Mouse (Mus musculus) right cerebral cortex, postnatal 36 days (tissue): ENCODE results near the gene Cyfip1.

ENCODE experiments used
- DNase-seq, 2 experiments: peaks; one replicate each; pipeline ENCODE4 v3.0.0; 2022; ENCODE audit warnings: low spot score in 2 of 2, mixed read lengths in 1 of 2

Gene Cyfip1

DNA sequence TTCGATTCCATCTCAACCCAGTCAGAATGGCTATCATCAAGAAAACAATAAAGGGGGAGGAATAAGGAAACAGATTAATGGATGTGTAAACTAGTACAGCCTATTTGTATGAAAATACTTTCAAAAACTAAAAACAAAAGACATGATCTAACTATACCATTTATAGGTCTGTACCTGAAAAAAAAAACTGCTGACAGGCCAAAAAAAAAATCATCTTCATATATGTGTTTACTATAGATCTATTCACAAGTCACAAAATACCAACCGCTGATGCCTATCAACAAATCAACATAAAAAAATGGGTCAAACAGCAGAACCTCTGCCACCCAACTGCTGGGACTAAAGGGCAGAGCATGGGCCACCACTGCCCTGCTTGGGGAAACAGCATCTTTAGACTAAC, 114.5 kb downstream of the Cyfip1 start:
- DNase-seq, result no peak

DNA sequence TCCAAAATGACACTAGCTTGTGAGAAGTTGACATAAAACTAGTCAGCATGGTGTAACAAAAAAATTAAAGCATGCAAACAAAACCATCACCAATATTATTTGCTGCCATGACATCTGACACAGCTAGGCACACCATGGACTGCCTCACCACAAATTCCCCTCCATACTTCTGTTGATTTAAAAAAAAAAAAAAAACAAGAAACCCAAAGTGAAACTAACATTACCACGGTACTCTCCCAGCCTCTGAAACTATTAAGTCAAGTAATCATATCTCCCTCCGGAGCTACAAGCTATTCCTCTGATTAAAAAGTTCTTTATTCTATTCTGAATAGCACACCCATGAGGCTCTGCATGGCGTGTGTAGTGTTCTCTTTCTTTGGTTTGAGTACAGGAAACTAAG, 115.6 kb downstream of the Cyfip1 start:
- no peak for DNase-seq

DNA sequence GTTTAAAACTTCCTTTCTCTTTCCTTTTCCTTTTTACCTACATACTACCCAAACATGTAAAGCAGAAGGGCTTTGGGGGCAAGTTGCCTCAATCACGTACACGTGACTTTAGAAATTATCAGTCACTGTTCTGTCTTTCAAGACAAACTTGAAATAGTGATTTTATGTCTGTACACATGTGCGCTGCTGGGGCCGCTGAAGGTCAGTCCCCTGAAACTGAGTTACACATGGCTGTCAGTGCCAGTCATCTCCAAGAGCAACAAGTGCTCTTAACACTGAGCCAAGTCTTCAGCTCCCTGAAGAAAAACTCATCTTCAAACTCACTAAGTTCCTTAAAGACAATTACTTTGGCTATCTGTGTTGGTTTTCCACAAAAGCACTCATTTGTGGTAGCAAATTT, 116.4 kb downstream of the Cyfip1 start:
- no peak for DNase-seq

DNA sequence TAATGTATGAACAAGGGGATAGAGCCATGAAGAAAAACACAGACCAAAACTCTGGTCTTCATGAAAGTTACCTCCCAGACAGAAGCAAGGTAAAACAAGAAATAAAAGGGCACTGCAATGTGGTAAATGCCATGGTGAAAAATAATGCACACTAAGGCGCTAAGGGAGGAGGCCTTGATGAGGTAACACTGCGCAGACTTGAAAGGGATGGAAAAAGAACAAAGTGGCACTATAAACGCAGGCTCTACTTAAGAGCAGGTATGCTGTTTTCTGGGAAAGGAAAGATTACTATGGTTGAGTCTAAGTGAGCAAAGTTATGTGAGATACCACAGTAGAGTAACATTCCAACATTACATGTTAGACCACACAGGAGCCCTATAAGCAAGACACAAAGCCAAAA, 118.3 kb downstream of the Cyfip1 start:
- no peak for DNase-seq

DNA sequence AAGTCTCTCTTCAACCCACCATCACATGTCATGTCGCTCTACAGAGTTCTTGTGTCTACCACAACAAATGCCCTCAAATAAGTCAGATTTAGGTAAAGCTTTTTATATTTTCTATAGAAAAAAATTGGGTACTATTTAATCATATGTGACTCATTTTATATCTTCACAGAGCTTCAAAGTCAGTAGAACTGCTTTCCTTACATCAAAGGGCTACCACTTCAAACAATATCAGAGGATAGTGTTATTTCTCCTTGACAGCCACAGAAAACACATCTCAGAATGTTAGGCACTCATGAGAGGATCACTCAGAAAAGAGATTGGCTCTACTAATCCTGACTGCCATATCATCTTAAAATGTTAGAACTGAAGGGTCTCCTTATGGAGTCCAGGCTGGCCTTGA, 119.0 kb downstream of the Cyfip1 start:
- DNase-seq, result no peak

DNA sequence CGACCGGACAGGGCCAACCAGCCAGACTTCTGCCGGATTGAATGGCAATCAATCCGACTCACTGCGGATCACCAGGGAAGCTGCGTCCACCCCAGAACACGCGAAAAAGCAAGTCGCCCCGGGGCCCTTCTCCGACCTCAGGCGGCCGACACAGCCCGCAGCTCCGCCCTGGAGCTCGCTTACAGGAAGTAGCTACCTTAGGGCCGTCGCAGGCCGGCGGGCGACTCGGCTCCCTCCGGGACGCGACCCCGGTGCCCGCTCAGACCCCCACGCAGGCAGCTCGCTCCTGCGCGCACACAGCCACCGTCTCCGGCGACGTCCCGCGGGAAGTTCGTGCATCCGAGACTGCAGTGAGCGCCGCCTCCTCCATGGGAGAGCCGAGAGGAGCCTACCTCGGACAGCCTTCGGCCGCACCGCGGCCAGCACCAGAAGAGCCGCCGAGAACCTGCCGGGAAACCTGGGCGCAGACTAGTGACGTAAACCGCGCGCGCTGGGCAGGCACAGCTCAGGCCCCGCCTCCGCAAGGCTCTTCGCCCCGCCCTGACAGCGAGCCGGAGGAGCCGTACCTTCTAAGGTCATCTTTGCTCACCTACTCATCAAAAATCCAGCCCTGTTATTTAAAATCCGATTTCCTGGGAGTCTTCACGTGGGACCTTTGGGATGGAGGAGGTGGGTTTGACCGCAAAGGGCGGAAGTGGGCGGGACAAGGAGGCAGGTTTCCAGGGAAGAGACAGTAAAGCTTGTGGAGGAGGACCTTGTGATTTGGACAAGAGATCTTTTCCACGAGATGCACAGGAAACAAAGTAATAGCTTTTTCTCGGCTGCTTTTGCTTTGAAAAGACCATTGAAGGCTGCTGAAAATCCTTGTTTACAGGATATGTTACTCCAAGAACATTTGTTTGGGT, 120.7 kb downstream of the Cyfip1 start, which contains the start of gene Nipa2:
Gene Nipa2, minus strand, starts transcription at position 473 of the 905 bp plus-strand sequence.
- peak; percentile 91 to 92 for DNase-seq

DNA sequence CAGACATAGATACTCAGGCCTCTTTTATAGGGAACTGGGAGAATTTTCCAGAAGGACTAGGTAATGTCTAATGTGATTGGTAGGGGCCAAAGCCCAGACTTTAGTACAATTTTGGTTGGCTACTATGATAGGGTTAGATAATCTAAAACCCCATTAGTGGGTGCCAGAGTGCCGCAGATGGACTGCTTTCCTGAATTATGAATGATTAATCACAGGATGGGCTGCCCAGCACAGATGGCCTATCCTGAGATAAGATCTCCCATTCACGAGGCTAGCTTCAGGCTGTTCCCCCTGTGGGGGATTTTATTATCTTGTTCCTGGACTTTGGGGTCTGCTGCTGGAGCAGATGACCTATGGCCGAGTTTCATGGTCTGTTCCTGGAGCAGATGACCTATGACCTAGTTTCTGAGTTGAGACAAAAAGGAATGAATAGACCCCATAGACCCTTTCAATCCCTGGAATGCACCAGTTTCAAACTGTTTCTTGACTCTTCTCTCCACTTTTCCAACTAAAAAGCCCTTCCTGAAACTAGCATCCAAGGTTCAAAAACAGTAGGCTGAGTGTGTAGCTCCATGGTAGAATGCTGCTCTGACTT, 125.4 kb downstream of the Cyfip1 start:
- no peak for DNase-seq

DNA sequence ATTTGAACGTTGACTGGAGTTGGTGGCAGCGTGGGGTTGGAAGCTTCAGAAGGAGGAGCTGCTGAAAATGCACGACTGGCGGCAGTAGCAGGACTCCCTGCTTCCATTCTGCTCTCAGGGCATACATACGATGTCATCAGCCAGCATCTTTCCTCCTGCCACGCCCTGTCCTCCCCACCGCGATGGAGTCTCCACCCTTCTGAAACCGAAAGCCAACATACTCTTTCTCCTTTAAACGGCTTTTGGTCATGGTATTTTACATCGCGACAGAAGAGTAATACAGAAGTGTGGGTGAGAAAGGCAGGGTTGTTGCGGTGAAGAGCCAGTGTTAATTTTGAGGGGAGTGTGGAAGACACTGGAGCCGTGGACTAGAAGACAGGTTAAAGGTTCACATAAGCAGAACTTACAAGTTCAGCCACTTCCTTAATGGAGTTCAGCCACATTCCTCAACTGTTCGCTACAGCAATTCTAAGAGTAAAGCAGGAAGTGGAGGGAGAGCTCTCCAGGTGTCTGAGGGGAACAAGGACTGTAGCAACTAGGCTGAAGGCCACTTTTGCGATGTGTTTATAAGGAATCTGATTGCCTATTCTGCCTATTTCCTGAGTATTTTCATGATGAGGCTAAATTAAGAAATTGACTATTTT, 126.8 kb downstream of the Cyfip1 start:
- peak; percentile 16 to 30 for DNase-seq

DNA sequence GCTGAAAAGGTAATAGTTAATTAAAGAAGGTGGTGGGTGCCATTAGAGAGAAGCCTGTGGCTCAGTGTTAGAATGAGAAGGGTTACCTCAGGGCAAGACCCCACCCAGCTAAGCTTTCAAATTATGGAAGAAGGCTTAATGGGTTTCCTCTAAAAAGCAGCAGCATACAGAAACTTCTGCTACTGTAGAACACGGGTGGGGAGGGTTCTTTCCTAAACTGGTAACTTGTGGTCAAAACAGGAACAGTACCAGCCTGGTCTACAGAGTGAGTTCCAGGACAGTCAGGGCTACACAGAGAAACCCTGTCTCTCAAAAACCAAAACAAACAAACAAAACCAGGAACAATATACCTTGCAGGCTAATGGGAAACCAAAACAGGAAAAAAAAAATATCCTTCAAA, 127.9 kb downstream of the Cyfip1 start:
- no peak for DNase-seq

DNA sequence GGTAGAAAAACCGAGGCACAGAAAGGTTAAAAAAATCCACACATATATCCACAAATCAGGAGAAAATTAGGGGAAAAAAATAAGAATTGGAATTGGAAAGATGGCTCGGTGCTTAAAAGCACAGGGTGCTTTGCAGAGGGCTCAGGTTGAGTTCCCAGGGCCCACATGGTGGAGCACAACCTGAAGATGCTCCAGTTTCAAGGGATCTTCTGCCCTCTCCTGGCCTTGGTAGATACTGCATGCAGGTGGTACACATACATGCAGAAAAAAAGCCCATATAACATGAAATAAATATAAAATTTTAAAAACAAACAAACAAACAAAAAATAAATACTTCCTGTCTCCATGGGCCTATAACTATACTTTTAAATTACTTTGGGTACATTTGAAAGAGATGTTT, 132.9 kb downstream of the Cyfip1 start:
- DNase-seq, result no peak

DNA sequence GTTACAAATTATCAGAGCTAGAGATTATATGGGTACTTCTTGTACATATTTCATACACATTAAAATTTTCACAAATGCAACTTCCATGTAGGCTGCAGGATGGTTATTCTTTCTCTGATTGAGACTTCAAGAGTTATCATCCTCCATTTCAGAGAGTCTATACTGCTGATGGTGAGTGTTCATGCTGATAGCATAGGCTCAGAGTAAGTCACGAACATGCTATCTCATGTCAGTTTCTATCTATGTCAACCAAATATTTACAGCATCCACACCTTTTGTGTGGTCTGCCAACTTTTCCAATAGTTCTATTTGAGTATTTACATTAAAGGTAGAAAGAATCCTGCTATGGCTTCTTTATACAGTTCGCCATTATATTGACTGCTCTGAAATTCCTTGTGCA, 140.0 kb downstream of the Cyfip1 start:
- no peak for DNase-seq
